Mouse (Mus musculus) lung, adult 2 months (tissue): Measurements from ENCODE around the gene Pparg. TPM values are rescaled to one million over a fixed set of nuclear protein-coding genes. Genes with fewer than 3 reads are reported as not detected.
A peak's percentile ranks its signal among the peaks of the same experiment; 100 is the strongest.

Source experiments
- DNase-seq: peaks from one replicate; pipeline ENCODE4 v3.0.0; 2022
- H3K4me1 ChIP-seq: fragments of 200-500 bp; 2 replicates; pipeline ENCODE4 v1.6.1; 2011; ENCODE audit warnings: low read length; ENCODE audit not compliant: control insufficient read depth, insufficient read depth
- H3K4me3 ChIP-seq: fragments of 200-500 bp; replicated peaks from 2 replicates; pipeline ENCODE3; 2011; ENCODE audit warnings: low read depth, mild to moderate bottlenecking, control low read depth, low read length; ENCODE audit errors: extremely low read depth
- CTCF ChIP-seq: fragments of 200-500 bp; IDR thresholded peaks from 2 replicates; pipeline ENCODE4 v1.5.1; 2011; ENCODE audit warnings: mild to moderate bottlenecking, low read length, control low read depth; ENCODE audit not compliant: insufficient read depth
- POLR2A ChIP-seq: fragments of 200-500 bp; IDR thresholded peaks from 2 replicates; pipeline ENCODE4 v1.6.1; 2011; ENCODE audit warnings: low read depth, mild to moderate bottlenecking, control low read depth, low read length, borderline replicate concordance; ENCODE audit errors: extremely low read depth
- WGBS: fragments of 180-500 bp; shearing (Covaris S2); methylation state at CpG from one replicate; pipeline ENCODE4 v1.1.7; 2018; 5-methylcytosine and 5-hydroxymethylcytosine counted together
- polyA plus RNA-seq: library from polyadenylated mRNA; depleted of rRNA; stranded (reverse); fragments of >200 nt; gene quantifications from 2 replicates; pipeline ENCODE4 v1.2.3, GENCODE M21; 2012

Gene Pparg
- polyA plus RNA-seq, 1 experiment, result 13.7 TPM

DNA sequence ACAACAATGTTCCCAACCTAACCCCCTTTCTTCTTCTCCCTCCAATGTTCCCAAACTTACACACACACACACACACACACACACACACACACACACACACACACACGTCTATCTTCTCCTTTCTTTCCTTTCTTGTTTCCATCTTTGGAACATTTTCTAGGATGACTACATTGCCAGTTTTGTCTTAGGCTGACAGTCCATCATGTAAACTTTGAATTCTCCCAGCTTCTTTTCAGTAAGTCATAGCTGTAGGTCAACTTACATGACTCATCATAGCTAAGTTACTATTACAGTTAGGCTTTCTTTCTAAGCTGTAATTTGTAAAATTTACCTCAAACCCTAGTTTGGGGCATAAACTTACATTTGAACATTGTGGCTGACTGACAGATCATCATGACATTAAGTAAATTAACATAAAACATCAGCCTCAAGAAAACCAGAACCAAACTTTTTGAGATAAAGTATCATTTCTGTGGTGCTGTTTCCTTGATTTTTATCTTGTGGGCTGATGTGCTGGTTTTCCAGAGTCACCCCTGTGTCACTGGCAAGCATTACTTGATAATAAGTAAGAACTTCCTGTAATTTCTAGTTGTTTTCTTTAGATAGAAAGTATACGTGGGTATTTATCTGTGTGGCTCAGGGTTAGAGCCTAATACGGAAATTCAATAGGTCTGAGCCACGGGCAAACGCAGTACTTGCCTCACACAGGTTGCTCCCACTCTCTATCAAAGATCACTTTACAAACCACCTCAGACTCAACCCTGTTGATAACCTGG, 79.7 kb downstream of the Pparg start:
- no peak overlapping the region for H3K4me3 ChIP-seq
- no peaks in the 10 kb centered on the region for H3K4me1 ChIP-seq
- no peak for DNase-seq
- 55% methylated on average over 5 of the region's 5 CpGs for WGBS
- no peak for TF ChIP-seq POLR2A
- TF ChIP-seq CTCF, result no peak

DNA sequence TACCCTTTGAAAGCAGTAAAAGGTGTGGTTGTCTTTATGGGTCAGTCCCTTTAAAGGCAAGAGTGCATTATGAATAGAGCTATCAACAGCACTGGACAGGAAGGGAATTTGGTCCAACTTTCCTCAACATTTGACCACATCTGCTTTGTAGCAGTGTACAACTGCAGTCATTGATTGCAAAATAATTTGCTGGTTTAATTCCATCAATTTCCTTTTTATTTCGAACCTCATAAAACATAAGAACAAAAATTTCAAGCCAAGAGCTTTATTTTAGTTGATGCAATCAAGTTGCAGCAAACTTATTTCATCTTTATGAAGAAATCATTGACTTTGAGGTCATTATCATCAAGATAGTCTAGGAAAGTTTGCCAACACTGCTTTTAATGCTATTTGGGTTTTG, 91.8 kb downstream of the Pparg start:
- Histone ChIP-seq H3K4me1 (no peaks in the 10 kb centered on the region), H3K4me3 (no peak overlapping the region)
- no peak for TF ChIP-seq POLR2A
- WGBS, result 56% methylated on average over 1 of the region's 1 CpGs
- no peak for DNase-seq

DNA sequence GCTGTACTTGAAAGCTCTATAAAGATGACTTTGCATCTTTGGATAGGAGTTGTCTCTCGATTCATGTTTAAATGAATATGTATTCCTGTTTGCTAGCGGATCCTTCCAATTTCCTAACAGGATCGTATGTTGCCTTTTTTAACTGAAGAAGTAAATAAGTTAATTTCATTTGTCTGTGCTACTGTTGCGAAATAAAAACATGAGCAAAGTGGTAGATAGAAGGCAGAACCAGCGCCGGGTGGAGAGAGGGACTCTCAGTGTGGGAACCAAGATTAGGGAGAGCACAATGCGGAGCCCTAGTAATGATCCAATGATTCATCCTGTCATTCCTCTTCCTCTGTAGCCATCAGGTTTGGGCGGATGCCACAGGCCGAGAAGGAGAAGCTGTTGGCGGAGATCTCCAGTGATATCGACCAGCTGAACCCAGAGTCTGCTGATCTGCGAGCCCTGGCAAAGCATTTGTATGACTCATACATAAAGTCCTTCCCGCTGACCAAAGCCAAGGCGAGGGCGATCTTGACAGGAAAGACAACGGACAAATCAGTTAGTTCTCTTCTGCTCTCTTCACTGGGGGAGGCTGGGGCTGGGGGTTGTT, 102.1 kb downstream of the Pparg start:
- 27% methylated on average over 16 of the region's 16 CpGs for WGBS
- peak; percentile 53 for DNase-seq
- Histone ChIP-seq H3K4me3 (peak overlapping the region; percentile 36), H3K4me1 (peaks cover 10% of the 10 kb centered on the region)
- TF ChIP-seq CTCF (no peak), POLR2A (no peak)

DNA sequence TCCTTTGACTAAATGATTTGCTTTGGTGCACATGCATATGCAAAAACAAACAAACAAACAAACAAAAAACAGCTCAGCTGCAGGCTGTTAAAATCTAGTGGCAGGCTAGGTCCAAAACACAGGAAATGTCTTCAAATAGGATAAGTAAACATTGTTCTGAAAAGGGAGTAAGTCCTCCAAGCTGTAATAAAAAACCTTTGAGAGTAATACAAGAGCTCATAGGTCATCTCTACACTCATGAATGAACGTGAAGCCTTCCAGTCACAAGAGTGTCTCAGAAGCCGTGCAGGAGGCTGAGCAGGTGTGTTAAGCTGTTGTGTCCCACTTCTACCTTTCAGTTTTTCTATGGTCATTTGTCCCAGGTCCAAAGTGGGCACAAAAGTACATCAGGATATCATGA, 102.6 kb downstream of the Pparg start:
- no peak for DNase-seq
- H3K4me1 ChIP-seq, result peaks cover 10% of the 10 kb centered on the region
- WGBS, result 20% methylated on average over 2 of the region's 2 CpGs
- TF ChIP-seq CTCF (no peak), POLR2A (no peak)
- no peak overlapping the region for H3K4me3 ChIP-seq

DNA sequence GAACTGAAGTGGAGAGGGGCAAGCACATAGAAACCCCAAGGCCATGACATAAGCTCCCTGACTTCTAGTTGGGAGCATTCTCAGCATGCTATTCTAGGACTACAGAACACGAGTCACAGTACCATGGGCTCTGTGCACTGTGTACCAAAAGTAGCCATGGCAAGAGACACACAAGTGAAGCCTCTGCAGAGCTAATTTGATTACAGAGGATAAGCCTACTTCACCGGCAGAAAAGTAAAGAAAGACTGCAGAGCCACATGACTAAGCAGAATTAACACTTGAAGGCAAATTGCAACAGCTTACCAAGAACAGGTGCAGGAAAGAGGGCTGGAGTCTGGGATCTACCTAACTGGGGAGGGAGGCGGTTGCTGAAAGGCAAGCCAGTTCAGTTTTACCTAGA, 103.9 kb downstream of the Pparg start:
- TF ChIP-seq CTCF (no peak), POLR2A (no peak)
- no peak overlapping the region for H3K4me3 ChIP-seq
- 61% methylated on average over 3 of the region's 3 CpGs for WGBS
- DNase-seq, result no peak
- peaks cover 10% of the 10 kb centered on the region for H3K4me1 ChIP-seq

DNA sequence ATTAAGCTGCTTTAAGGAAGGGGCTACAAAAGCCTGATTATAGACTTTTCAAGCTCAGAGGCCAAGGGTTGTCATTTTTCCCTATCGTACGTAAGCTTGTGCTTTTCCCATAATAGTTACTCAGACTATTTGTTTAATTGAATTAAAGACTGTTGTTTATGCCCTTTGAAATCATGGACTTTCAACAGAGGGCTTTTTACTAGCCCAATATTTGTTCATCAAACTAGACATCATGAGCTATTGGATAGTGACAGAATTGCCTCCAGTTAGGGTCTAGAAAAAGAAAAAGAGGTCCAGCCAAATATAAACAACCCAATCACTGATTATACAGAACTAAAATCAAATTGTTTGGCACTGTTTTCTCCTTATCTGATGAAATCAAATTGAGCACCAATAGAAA, 104.7 kb downstream of the Pparg start:
- Histone ChIP-seq H3K4me1 (peaks cover 10% of the 10 kb centered on the region), H3K4me3 (no peak overlapping the region)
- no peak for TF ChIP-seq CTCF
- no peak for TF ChIP-seq POLR2A
- no peak for DNase-seq
- WGBS, result 62% methylated on average over 2 of the region's 2 CpGs

DNA sequence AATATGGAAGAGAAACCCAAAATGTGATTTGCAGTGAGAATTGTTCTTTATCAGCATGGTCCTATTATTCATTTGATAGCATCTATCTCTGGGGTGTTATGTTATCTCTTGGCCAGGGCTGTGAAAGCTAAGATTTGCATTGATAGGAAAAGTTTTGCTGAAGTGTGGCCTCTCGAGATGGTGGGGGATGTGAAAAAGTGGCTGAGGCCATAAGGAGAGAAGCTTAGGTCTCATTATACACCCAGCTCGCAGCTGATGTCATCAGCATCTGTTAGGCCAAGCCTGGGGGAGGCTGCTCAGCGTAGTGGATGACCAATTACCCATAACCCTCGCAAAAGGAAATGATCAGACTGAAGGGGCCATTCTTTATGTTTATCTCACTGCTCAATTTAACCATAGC, 105.1 kb downstream of the Pparg start:
- Histone ChIP-seq H3K4me1 (peaks cover 13% of the 10 kb centered on the region), H3K4me3 (no peak overlapping the region)
- WGBS, result 60% methylated on average over 4 of the region's 4 CpGs
- DNase-seq, result no peak
- no peak for TF ChIP-seq POLR2A
- no peak for TF ChIP-seq CTCF

DNA sequence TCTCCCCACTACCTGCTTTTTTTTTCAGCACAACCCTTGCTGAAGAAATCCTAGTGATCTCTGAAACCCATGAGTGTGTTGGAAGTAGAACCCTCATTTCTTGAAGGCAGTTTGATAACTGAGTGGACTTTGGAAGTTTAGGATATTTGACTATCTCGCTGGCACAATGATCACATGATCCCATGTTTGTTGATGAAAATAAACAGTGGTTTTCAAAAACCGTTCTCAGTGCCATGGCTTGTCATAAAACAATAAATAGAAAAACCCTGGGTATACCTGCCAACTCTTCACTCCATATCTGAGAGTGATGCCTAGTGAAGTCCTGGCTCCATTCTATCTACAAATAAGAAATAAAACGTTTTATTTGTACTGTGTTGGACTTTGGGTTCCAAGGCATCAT, 105.8 kb downstream of the Pparg start:
- WGBS, result 49% methylated on average over 3 of the region's 3 CpGs

DNA sequence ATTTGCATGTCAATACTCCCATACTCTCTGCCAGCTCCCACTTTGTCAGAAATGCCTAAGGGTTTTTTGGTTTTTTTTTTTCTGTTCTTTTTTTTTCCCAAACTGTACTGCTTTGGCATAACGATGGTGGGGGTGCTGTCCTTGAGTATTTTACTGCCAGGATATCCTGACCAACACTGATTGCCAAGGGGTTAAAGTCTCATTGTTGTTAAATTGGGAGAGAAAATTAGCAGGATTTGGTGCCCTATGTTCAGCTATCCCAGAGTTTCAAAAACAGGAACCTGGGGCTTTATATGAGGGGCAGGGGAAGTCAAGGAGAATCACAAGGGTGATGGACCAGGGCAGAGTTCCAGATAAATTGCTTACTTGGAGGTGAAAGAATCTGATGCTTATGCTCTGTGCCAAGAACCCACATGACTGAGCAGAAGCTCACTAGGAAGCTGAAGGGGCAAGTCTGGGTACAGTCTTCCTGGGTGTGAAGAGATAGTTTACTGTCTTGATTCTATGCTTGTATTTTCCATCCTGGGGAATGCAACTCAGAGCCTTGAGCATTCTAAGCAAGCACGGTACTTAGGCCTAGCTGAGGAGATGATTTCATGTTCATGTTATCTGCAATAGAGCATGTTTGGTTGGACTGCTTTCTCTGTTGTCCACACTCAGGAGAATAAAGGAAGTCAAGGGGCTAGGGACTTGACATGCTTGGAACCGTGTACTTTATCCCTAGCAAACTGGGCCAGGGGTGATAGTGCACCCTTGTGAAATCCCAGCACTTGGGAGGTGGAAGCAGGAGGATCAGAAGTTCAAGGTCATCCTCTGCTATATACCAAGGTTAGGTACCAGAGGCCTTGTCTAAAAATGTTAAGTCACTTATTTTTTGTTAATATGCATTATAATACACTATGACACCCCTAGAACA, 109.2 kb downstream of the Pparg start:
- WGBS, result 39% methylated on average over 3 of the region's 3 CpGs
- no peak overlapping the region for H3K4me3 ChIP-seq
- DNase-seq, result no peak
- TF ChIP-seq CTCF, result no peak
- no peak for TF ChIP-seq POLR2A
- H3K4me1 ChIP-seq, result peaks cover 2% of the 10 kb centered on the region

More for the DNA sequence above, 105.8 kb downstream of the Pparg start:
- TF ChIP-seq CTCF, result no peak
- TF ChIP-seq POLR2A, result no peak
- Histone ChIP-seq H3K4me1 (peaks cover 13% of the 10 kb centered on the region), H3K4me3 (no peak overlapping the region)
- DNase-seq, result no peak

DNA sequence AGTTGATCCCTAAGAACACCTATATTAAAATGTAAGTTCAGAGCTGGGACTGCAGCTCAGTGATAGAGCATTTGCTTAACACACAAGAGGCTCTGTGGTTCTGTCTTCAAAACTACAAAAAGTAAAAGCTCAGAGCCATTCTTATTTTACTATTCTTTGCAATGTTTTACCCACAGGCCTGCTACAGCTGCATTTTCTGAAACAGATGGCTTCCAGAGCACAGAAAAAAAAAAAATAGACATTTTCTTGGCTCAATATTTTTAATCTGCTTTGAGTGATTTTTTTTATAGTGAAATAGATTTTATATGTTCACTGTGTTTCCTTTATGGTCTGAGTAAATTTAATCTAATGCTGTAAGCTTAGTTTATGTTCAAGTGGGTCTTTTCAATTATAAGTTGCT, 111.2 kb downstream of the Pparg start:
- peaks cover 5% of the 10 kb centered on the region for H3K4me1 ChIP-seq
- TF ChIP-seq POLR2A, result no peak
- no peak for TF ChIP-seq CTCF
- DNase-seq, result no peak
- H3K4me3 ChIP-seq, result no peak overlapping the region
